Mouse (Mus musculus): Measurements from ENCODE around the gene Btnl1. TPM values are rescaled to one million over a fixed set of nuclear protein-coding genes. Genes with fewer than 3 reads are reported as not detected.

Btnl1 gene
- total and polyA plus RNA-seq, 2 experiments: not detected

GRCm38 (mm10) chr17:34363676-34364310, 13.1 kb upstream of the Btnl1 start:
- H3K27ac ChIP-seq (replicated peaks; ENCODE audit: insufficient read depth, low read depth, low read length): no peak overlapping the region
- WGBS: 71% methylated on average over 3 of the region's 3 CpGs
- no peaks in the 10 kb centered on the region for H3K79me2 ChIP-seq (ENCODE audit: control insufficient read depth, insufficient read depth, low read length)
- no peaks in the 10 kb centered on the region for H3K4me1 ChIP-seq (ENCODE audit: control insufficient read depth, insufficient read depth, low read length)
- no peaks in the 10 kb centered on the region for H3K36me3 ChIP-seq (ENCODE audit: control insufficient read depth, insufficient read depth, low read length)
- DNase-seq (ENCODE audit: extremely low read depth, low read depth, low spot score): peak; percentile 8
- no peak overlapping the region for H3K9ac ChIP-seq (ENCODE audit: low read depth, low read length)
- H3K4me3 ChIP-seq (ENCODE audit: insufficient read depth, low read depth, low read length): no peak overlapping the region
- no peaks in the 10 kb centered on the region for H3K27me3 ChIP-seq (ENCODE audit: control insufficient read depth, insufficient read depth, low read length)
- TF ChIP-seq POLR2A (IDR thresholded peaks at IDR 0.05; ENCODE audit: extremely low read depth, insufficient read depth, low read length): no peak
- no peak for TF ChIP-seq CTCF (IDR thresholded peaks at IDR 0.05; ENCODE audit: low read depth, low read length)

DNA sequence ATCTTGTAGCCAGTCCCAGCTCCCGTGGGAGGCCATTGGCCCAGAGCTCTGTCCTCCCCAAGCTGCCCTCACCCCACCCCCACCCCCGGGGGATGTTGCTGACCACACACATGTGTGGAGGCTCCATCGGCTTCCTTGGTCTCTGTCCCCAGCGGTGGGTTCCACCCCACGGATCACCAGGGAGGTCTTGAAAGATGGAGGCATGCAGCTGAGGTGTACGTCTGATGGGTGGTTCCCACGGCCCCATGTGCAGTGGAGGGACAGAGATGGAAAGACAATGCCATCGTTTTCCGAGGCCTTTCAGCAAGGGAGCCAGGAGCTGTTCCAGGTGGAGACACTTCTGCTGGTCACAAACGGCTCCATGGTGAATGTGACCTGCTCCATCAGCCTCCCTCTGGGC, 11.9 kb upstream of the Btnl1 start:
- 74% methylated on average over 10 of the region's 10 CpGs for WGBS
- H3K27ac ChIP-seq (replicated peaks; ENCODE audit: insufficient read depth, low read depth, low read length): no peak overlapping the region
- DNase-seq (ENCODE audit: extremely low read depth, low read depth, low spot score): no peak
- no peaks in the 10 kb centered on the region for H3K4me1 ChIP-seq (ENCODE audit: control insufficient read depth, insufficient read depth, low read length)
- no peak overlapping the region for H3K9ac ChIP-seq (ENCODE audit: low read depth, low read length)
- H3K36me3 ChIP-seq (ENCODE audit: control insufficient read depth, insufficient read depth, low read length): no peaks in the 10 kb centered on the region
- TF ChIP-seq POLR2A (IDR thresholded peaks at IDR 0.05; ENCODE audit: extremely low read depth, insufficient read depth, low read length): no peak
- no peak for TF ChIP-seq CTCF (IDR thresholded peaks at IDR 0.05; ENCODE audit: low read depth, low read length)
- no peak overlapping the region for H3K4me3 ChIP-seq (ENCODE audit: insufficient read depth, low read depth, low read length)
- no peaks in the 10 kb centered on the region for H3K79me2 ChIP-seq (ENCODE audit: control insufficient read depth, insufficient read depth, low read length)
- no peaks in the 10 kb centered on the region for H3K27me3 ChIP-seq (ENCODE audit: control insufficient read depth, insufficient read depth, low read length)

GRCm38 (mm10) chr17:34370563-34370962, 6.4 kb upstream of the Btnl1 start:
- DNase-seq (ENCODE audit: extremely low read depth, low read depth, low spot score): no peak
- Histone ChIP-seq H3K4me3 (ENCODE audit: insufficient read depth, low read depth, low read length) (no peak overlapping the region), H3K79me2 (ENCODE audit: control insufficient read depth, insufficient read depth, low read length) (no peaks in the 10 kb centered on the region), H3K4me1 (ENCODE audit: control insufficient read depth, insufficient read depth, low read length) (no peaks in the 10 kb centered on the region; the same call in 1 of the 2 replicates), H3K36me3 (ENCODE audit: control insufficient read depth, insufficient read depth, low read length) (no peaks in the 10 kb centered on the region), H3K9ac (ENCODE audit: low read depth, low read length) (no peak overlapping the region), H3K27me3 (ENCODE audit: control insufficient read depth, insufficient read depth, low read length) (no peaks in the 10 kb centered on the region), H3K27ac (replicated peaks; ENCODE audit: insufficient read depth, low read depth, low read length) (no peak overlapping the region)
- WGBS: 28% methylated on average over 4 of the region's 4 CpGs
- TF ChIP-seq POLR2A (IDR thresholded peaks at IDR 0.05; ENCODE audit: extremely low read depth, insufficient read depth, low read length) (no peak), CTCF (IDR thresholded peaks at IDR 0.05; ENCODE audit: low read depth, low read length) (no peak)

GRCm38 (mm10) chr17:34373055-34373709, 3.8 kb upstream of the Btnl1 start:
- Histone ChIP-seq H3K27me3 (ENCODE audit: control insufficient read depth, insufficient read depth, low read length) (no peaks in the 10 kb centered on the region), H3K27ac (replicated peaks; ENCODE audit: insufficient read depth, low read depth, low read length) (no peak overlapping the region), H3K4me3 (ENCODE audit: insufficient read depth, low read depth, low read length) (no peak overlapping the region), H3K4me1 (ENCODE audit: control insufficient read depth, insufficient read depth, low read length) (no peaks in the 10 kb centered on the region; the same call in 1 of the 2 replicates), H3K36me3 (ENCODE audit: control insufficient read depth, insufficient read depth, low read length) (no peaks in the 10 kb centered on the region), H3K9ac (ENCODE audit: low read depth, low read length) (no peak overlapping the region), H3K79me2 (ENCODE audit: control insufficient read depth, insufficient read depth, low read length) (no peaks in the 10 kb centered on the region)
- no peak for TF ChIP-seq POLR2A (IDR thresholded peaks at IDR 0.05; ENCODE audit: extremely low read depth, insufficient read depth, low read length)
- TF ChIP-seq CTCF (IDR thresholded peaks at IDR 0.05; ENCODE audit: low read depth, low read length): no peak
- 52% methylated on average over 6 of the region's 6 CpGs for WGBS
- no peak for DNase-seq (ENCODE audit: extremely low read depth, low read depth, low spot score)

- Histone ChIP-seq H3K27ac (replicated peaks; ENCODE audit: insufficient read depth, low read depth, low read length) (no peak overlapping the region), H3K4me1 (ENCODE audit: control insufficient read depth, insufficient read depth, low read length) (no peaks in the 10 kb centered on the region), H3K36me3 (ENCODE audit: control insufficient read depth, insufficient read depth, low read length) (no peaks in the 10 kb centered on the region), H3K79me2 (ENCODE audit: control insufficient read depth, insufficient read depth, low read length) (no peaks in the 10 kb centered on the region), H3K4me3 (ENCODE audit: insufficient read depth, low read depth, low read length) (no peak overlapping the region), H3K27me3 (ENCODE audit: control insufficient read depth, insufficient read depth, low read length) (no peaks in the 10 kb centered on the region), H3K9ac (ENCODE audit: low read depth, low read length) (no peak overlapping the region)
- TF ChIP-seq CTCF (IDR thresholded peaks at IDR 0.05; ENCODE audit: low read depth, low read length) (no peak), POLR2A (IDR thresholded peaks at IDR 0.05; ENCODE audit: extremely low read depth, insufficient read depth, low read length) (no peak)
- no peak for DNase-seq (ENCODE audit: extremely low read depth, low read depth, low spot score)
- WGBS: 49% methylated on average over 6 of the region's 6 CpGs
Observed at GRCm38 (mm10) chr17:34377450-34378209, 698 bp downstream of the Btnl1 start.

All from liver, adult 2 months (tissue).